Mouse (Mus musculus) lung, embryonic 14.5 days (tissue): ENCODE measurements around the gene Fgfr2. TPM values are rescaled to one million over a fixed set of nuclear protein-coding genes. Genes with fewer than 3 reads are reported as not detected.
"Not testable (repeated sequence)": the region's sequence is repeated elsewhere in the genome, so short reads cannot be mapped to it uniquely, and the experiment has no call there.

Experiments used
- ATAC-seq: fragments of 200-750 bp; cut with Nextera tagmentation; 2 replicates; pipeline ENCODE4 v1.8.0; 2017; ENCODE audit warnings: mild to moderate bottlenecking, moderate TSS enrichment, moderate library complexity; ENCODE audit not compliant: insufficient read depth
- DNase-seq: peaks from one replicate; pipeline ENCODE4 v3.0.0-alpha.2; 2015
- H3K27ac ChIP-seq: fragments of 300-500 bp; sonication (generic); 2 replicates; pipeline ENCODE4 v1.5.1; 2014; ENCODE audit warnings: low read depth, mild to moderate bottlenecking, moderate library complexity
- H3K27me3 ChIP-seq: fragments of 300-500 bp; sonication (generic); 2 replicates; pipeline ENCODE4 v1.6.1; 2014; ENCODE audit warnings: low read length, control low read depth; ENCODE audit not compliant: insufficient read depth
- H3K36me3 ChIP-seq: fragments of 300-500 bp; sonication (generic); 2 replicates; pipeline ENCODE4 v1.6.1; 2014; ENCODE audit warnings: control low read depth; ENCODE audit not compliant: insufficient read depth
- H3K4me1 ChIP-seq: fragments of 300-500 bp; sonication (generic); 2 replicates; pipeline ENCODE4 v1.6.1; 2014; ENCODE audit warnings: antibody characterized with exemption, control low read depth; ENCODE audit not compliant: insufficient read depth
- H3K4me2 ChIP-seq: fragments of 300-500 bp; sonication (generic); 2 replicates; pipeline ENCODE4 v1.6.1; 2014; ENCODE audit warnings: mild to moderate bottlenecking
- H3K4me3 ChIP-seq: fragments of 300-500 bp; sonication (generic); 2 replicates; pipeline ENCODE4 v1.5.1; 2014; ENCODE audit warnings: low read depth, low read length
- H3K9ac ChIP-seq: fragments of 300-500 bp; sonication (generic); 2 replicates; pipeline ENCODE4 v1.6.1; 2014
- H3K9me3 ChIP-seq: fragments of 300-500 bp; sonication (generic); 2 replicates; pipeline ENCODE4 v1.6.1; 2016; ENCODE audit warnings: low read depth, low read length, control low read depth
- CTCF ChIP-seq: IDR thresholded peaks from 2 replicates; pipeline ENCODE4 v1.5.1; 2016; ENCODE audit warnings: antibody characterized with exemption, low read depth
- WGBS: fragments of 180-500 bp; shearing (Covaris S2); extraction: QIAGEN DNeasy Blood & Tissue Kit; methylation state at CpG from one replicate; pipeline ENCODE4 v1.1.7; 2014; 5-methylcytosine and 5-hydroxymethylcytosine counted together
- polyA plus RNA-seq: library from polyadenylated mRNA; unstranded; fragments of >200 nt; fragmentation: Nextera tagmentation; extraction: Ambion mirVana; gene quantifications from 2 replicates; pipeline ENCODE4 v1.2.1, GENCODE M21; 2014

Gene Fgfr2
- polyA plus RNA-seq, 1 experiment from 2014 or later, result 179 TPM

GRCm38 (mm10) chr7:131062541-131062940 is 2060.6 kb downstream of the Fgfr2 start:
- ATAC-seq (no peak), DNase-seq (no peak)
- 86% methylated on average over 2 of the region's 2 CpGs for WGBS
- Histone ChIP-seq H3K27me3 (no peaks in the 10 kb centered on the region), H3K9ac (no peak overlapping the region), H3K36me3 (no peaks in the 10 kb centered on the region), H3K4me3 (no peak overlapping the region), H3K4me2 (no peak overlapping the region), H3K27ac (no peak overlapping the region), H3K9me3 (no peaks in the 10 kb centered on the region), H3K4me1 (no peaks in the 10 kb centered on the region)
- TF ChIP-seq CTCF, result peak; percentile 31; the same call in 1 of the 2 replicates

- not testable (repeated sequence) for H3K9me3 ChIP-seq, H3K4me2 ChIP-seq, H3K36me3 ChIP-seq, H3K27me3 ChIP-seq, H3K9ac ChIP-seq, H3K27ac ChIP-seq, ATAC-seq, H3K4me3 ChIP-seq, H3K4me1 ChIP-seq
- TF ChIP-seq CTCF, result peak; percentile 48
- 60% methylated on average over 2 of the region's 2 CpGs for WGBS
- DNase-seq, result peak; percentile 38
These were observed 2063.3 kb downstream of the Fgfr2 start for GRCm38 (mm10) chr7:131059808-131060207.

- not testable (repeated sequence) for H3K36me3 ChIP-seq, H3K27ac ChIP-seq, H3K4me1 ChIP-seq, H3K27me3 ChIP-seq, DNase-seq, H3K4me2 ChIP-seq, ATAC-seq, H3K9ac ChIP-seq, H3K4me3 ChIP-seq, H3K9me3 ChIP-seq
- WGBS, result 74% methylated on average over 9 of the region's 9 CpGs
These were observed 2065.2 kb downstream of the Fgfr2 start for GRCm38 (mm10) chr7:131057918-131058317.

- DNase-seq, result peak; percentile 49
- H3K9ac ChIP-seq, result no peak overlapping the region
- TF ChIP-seq CTCF, result peak; percentile 62
- H3K4me2 ChIP-seq, result no peak overlapping the region
- H3K27me3 ChIP-seq, result no peaks in the 10 kb centered on the region
- no peaks in the 10 kb centered on the region for H3K9me3 ChIP-seq
- no peak for ATAC-seq
- no peak overlapping the region for H3K4me3 ChIP-seq
- H3K4me1 ChIP-seq, result no peaks in the 10 kb centered on the region
- no peaks in the 10 kb centered on the region for H3K36me3 ChIP-seq
- no peak overlapping the region for H3K27ac ChIP-seq
These were observed 2068.3 kb downstream of the Fgfr2 start for GRCm38 (mm10) chr7:131054808-131055370.

GRCm38 (mm10) chr7:131049829-131050228 is 2073.3 kb downstream of the Fgfr2 start:
- H3K27ac ChIP-seq, H3K9ac ChIP-seq, H3K36me3 ChIP-seq, DNase-seq, ATAC-seq, H3K9me3 ChIP-seq, H3K4me2 ChIP-seq, H3K4me1 ChIP-seq, H3K27me3 ChIP-seq, H3K4me3 ChIP-seq: not testable (repeated sequence)
- WGBS, result 79% methylated on average over 8 of the region's 8 CpGs

GRCm38 (mm10) chr7:131045258-131045835 is 2077.8 kb downstream of the Fgfr2 start:
- H3K4me1 ChIP-seq, H3K9ac ChIP-seq, H3K27me3 ChIP-seq, H3K27ac ChIP-seq, H3K36me3 ChIP-seq, ATAC-seq, H3K4me3 ChIP-seq, H3K4me2 ChIP-seq, H3K9me3 ChIP-seq: not testable (repeated sequence)
- 29% methylated on average over 3 of the region's 3 CpGs for WGBS
- peak; percentile 37 for DNase-seq
- peak; percentile 56 for TF ChIP-seq CTCF

GRCm38 (mm10) chr7:131042657-131043056 is 2080.5 kb downstream of the Fgfr2 start:
- ATAC-seq (no peak), DNase-seq (peak; percentile 40)
- WGBS, result 73% methylated on average over 1 of the region's 1 CpGs
- peak; percentile 52 for TF ChIP-seq CTCF
- H3K27me3 ChIP-seq, result no peaks in the 10 kb centered on the region
- H3K36me3 ChIP-seq, result no peaks in the 10 kb centered on the region
- H3K4me2 ChIP-seq, result no peak overlapping the region
- H3K9me3 ChIP-seq, result no peaks in the 10 kb centered on the region
- H3K4me1 ChIP-seq, result no peaks in the 10 kb centered on the region
- H3K4me3 ChIP-seq, result no peak overlapping the region
- H3K27ac ChIP-seq, result no peak overlapping the region
- H3K9ac ChIP-seq, result no peak overlapping the region

- H3K27me3 ChIP-seq, DNase-seq, H3K9me3 ChIP-seq, H3K4me3 ChIP-seq, H3K9ac ChIP-seq, ATAC-seq, H3K4me2 ChIP-seq, H3K36me3 ChIP-seq, H3K4me1 ChIP-seq, H3K27ac ChIP-seq: not testable (repeated sequence)
- 81% methylated on average over 8 of the region's 8 CpGs for whole genome bisulfite sequencing
These were observed 2082.4 kb downstream of the Fgfr2 start for GRCm38 (mm10) chr7:131040760-131041159.
